ENCODE assay signal across 8 mouse cellular contexts in the genomic region with DNA sequence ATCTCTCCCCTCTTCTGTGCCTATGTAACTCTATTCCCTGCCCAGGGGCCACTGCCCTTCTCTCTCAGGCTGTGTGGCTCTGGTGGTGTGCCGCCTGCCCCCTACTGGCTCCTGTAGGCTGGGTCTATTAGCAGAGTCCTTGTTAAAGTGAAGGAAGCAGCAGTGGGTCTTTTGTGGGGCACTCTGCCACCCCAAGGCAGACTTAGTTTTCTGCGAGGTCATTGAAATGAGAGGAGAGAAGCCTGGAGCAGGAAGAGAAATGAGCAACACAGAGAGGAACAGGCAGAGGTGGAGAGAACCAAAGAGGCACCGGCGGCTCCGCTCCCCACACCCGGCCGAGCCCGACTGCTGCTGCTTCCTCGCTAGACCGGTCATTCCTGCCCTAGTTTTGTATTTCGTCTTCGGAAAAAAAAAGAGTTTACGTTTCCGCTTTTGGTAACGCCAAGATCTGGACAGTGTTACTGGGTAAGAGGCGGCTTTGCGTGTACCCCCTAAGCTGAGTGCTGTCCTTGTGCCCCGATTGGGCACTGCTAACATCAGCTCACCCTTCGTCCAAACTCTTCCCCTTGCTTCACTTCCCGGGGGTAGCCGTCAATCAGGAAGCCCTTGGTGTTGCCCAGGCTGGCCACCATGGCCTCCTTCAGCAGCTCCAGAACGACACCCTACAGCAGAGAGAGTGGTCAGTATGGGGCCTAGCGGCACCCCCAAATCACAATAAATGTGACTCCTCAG.
DNase-seq lines count a peak whose midpoint lies in the region; ATAC-seq and TF ChIP-seq lines count a peak whose summit lies in the region.

No protein-coding gene starts in this region.

- dilution Hi-C loops in CH12.LX (cut with MboI; ENCODE audit: extremely low pct_ligation_motif_present, extremely low pct_unique_long_range_greater_than_20kb, low sequenced_read_pairs) = no loop called here

- H3K4me2 ChIP-seq in CH12.LX (ENCODE audit: insufficient read depth, low read depth, poor library complexity, severe bottlenecking) = peak overlapping the region; percentile 93
- peak overlapping the region; percentile 77 for H3K4me2 ChIP-seq in heart, postnatal 0 days (ENCODE audit: low read depth, low read length)
- peak overlapping the region; percentile 60 for H3K4me2 ChIP-seq in neural tube, embryonic 13.5 days

- H3K4me1 ChIP-seq in CH12.LX (ENCODE audit: control insufficient read depth in 1 of 2, insufficient read depth in 2 of 2) = peaks cover 13 to 28% of the 10 kb centered on the region in 2 experiments
- no peaks in the 10 kb centered on the region for H3K4me1 ChIP-seq in brown adipose tissue, adult 24 weeks (ENCODE audit: control insufficient read depth, insufficient read depth, insufficient read length, low read length)
- peaks cover 29% of the 10 kb centered on the region for H3K4me1 ChIP-seq in erythroblast, embryonic 14.5 days (ENCODE audit: control insufficient read depth)
- H3K4me1 ChIP-seq in heart, postnatal 0 days (ENCODE audit: control insufficient read depth, insufficient read depth) = 0 out of 2 replicates have a peak, but pooled peaks cover 3% of the 10 kb centered on the region
- peaks cover 16% of the 10 kb centered on the region for H3K4me1 ChIP-seq in neural tube, embryonic 13.5 days (replicated peaks)

- in situ Hi-C loops in CH12.LX (cut with MboI; ENCODE audit: low pct_ligation_motif_present, low pct_unique_long_range_greater_than_20kb, low sequenced_read_pairs) = loop anchor here (5.0 to 10.0 kb wide), 3 partner anchors 81 to 279 kb away; a partner anchor contains a TSS

- TF ChIP-seq RAD21 in CH12.LX (IDR thresholded peaks at IDR 0.05; ENCODE audit: low read depth, low read length) = peak; percentile 78

- no peaks in the 10 kb centered on the region for H3K79me2 ChIP-seq in CH12.LX (replicated peaks; ENCODE audit: control insufficient read depth, extremely low read depth, insufficient read depth, poor library complexity, severe bottlenecking)

- peaks cover 2 to 13% of the 10 kb centered on the region in 2 experiments for H3K36me3 ChIP-seq in CH12.LX (replicated peaks in 1 of 2; ENCODE audit: control insufficient read depth in 1 of 2, insufficient read depth in 1 of 2, low read length in 1 of 2)
- H3K36me3 ChIP-seq in erythroblast, embryonic 14.5 days (ENCODE audit: control insufficient read depth) = no peaks in the 10 kb centered on the region
- H3K36me3 ChIP-seq in heart, postnatal 0 days (replicated peaks; ENCODE audit: control insufficient read depth, insufficient read depth, low read length) = no peaks in the 10 kb centered on the region
- no peaks in the 10 kb centered on the region for H3K36me3 ChIP-seq in neural tube, embryonic 13.5 days

- peak overlapping the region; percentile 79 for H3K9ac ChIP-seq in CH12.LX (ENCODE audit: insufficient read depth, low read depth)
- H3K9ac ChIP-seq in heart, postnatal 0 days (replicated peaks; ENCODE audit: low read depth, low read length) = peak overlapping the region; percentile 7
- H3K9ac ChIP-seq in neural tube, embryonic 13.5 days = peak overlapping the region; percentile 58

- peak overlapping the region; percentile 40 for H3K27ac ChIP-seq in CH12.LX (ENCODE audit: insufficient read depth, low read depth)
- H3K27ac ChIP-seq in brown adipose tissue, adult 24 weeks (replicated peaks; ENCODE audit: low read depth, low read length) = peak overlapping the region; percentile 55
- H3K27ac ChIP-seq in heart, postnatal 0 days (ENCODE audit: low read depth) = peak overlapping the region; percentile 62
- 0 out of 2 replicates have a peak overlapping the region, but pooled peaks have one; percentile 18 for H3K27ac ChIP-seq in neural tube, embryonic 13.5 days (replicated peaks)

- DNase-seq in CH12.LX (ENCODE audit: extremely low read depth) = peak; percentile 93
- DNase-seq in heart, postnatal 0 days (ENCODE audit: low spot score) = peak; percentile 56
- peak; percentile 81 to 82 for DNase-seq in kidney, postnatal 25 days
- DNase-seq in lung, adult 18-20 months = peak; percentile 76 to 77
- peak; percentile 55 for DNase-seq in testis, postnatal 14 days (ENCODE audit: low spot score)

- H3K27me3 ChIP-seq in CH12.LX (replicated peaks) = no peaks in the 10 kb centered on the region
- H3K27me3 ChIP-seq in erythroblast, embryonic 14.5 days (ENCODE audit: control insufficient read depth) = no peaks in the 10 kb centered on the region
- no peaks in the 10 kb centered on the region for H3K27me3 ChIP-seq in heart, postnatal 0 days (ENCODE audit: control insufficient read depth, insufficient read depth, low read length)
- 0 out of 2 replicates have a peak, but pooled peaks cover 3% of the 10 kb centered on the region for H3K27me3 ChIP-seq in neural tube, embryonic 13.5 days

- no peaks in the 10 kb centered on the region for H3K9me3 ChIP-seq in CH12.LX (replicated peaks; ENCODE audit: low read length)
- H3K9me3 ChIP-seq in erythroblast, embryonic 14.5 days (ENCODE audit: control insufficient read depth, low read length) = no peaks in the 10 kb centered on the region
- no peaks in the 10 kb centered on the region for H3K9me3 ChIP-seq in heart, postnatal 0 days (replicated peaks; ENCODE audit: control insufficient read depth, low read length)
- H3K9me3 ChIP-seq in neural tube, embryonic 13.5 days = no peaks in the 10 kb centered on the region

- TF ChIP-seq EP300 in CH12.LX (IDR thresholded peaks at IDR 0.05; ENCODE audit: low read length) = peak; percentile 23; the same call in 1 of the 2 replicates
- TF ChIP-seq EP300 in heart, postnatal 0 days (IDR thresholded peaks at IDR 0.05; ENCODE audit: low read depth) = no peak

- peak overlapping the region; percentile 56 to 81 (median 70) for H3K4me3 ChIP-seq in CH12.LX (replicated peaks in 1 of 3; ENCODE audit: low read depth in 2 of 3, low read length in 2 of 3, poor library complexity in 1 of 3)
- peak overlapping the region; percentile 79 for H3K4me3 ChIP-seq in brown adipose tissue, adult 24 weeks (ENCODE audit: insufficient read depth, low read depth, low read length)
- peak overlapping the region; percentile 66 for H3K4me3 ChIP-seq in erythroblast, embryonic 14.5 days (replicated peaks)
- peak overlapping the region; percentile 42 for H3K4me3 ChIP-seq in heart, postnatal 0 days (ENCODE audit: low read depth, low read length)
- H3K4me3 ChIP-seq in neural tube, embryonic 13.5 days = peak overlapping the region; percentile 35

- peak; percentile 81 for ATAC-seq in heart, postnatal 0 days (ENCODE audit: insufficient read depth, low read depth)
- peak; percentile 72 for ATAC-seq in neural tube, embryonic 13.5 days (ENCODE audit: low read depth)

- peak; percentile 36 to 98; a peak in 3 of 4 replicates for TF ChIP-seq CTCF in CH12.LX (conservative IDR thresholded peaks at IDR 0.05 in 1 of 2, IDR thresholded peaks at IDR 0.05 in 1 of 2; ENCODE audit: low read depth in 2 of 2, low read length in 2 of 2)
- TF ChIP-seq CTCF in heart, postnatal 0 days (IDR thresholded peaks at IDR 0.05; ENCODE audit: low read depth) = peak; percentile 84

- TF ChIP-seq POLR2A in CH12.LX (IDR thresholded peaks at IDR 0.05; ENCODE audit: low read depth, low read length) = peak; percentile 63

- 4% methylated on average over 23 of the region's 23 CpGs for WGBS in heart, postnatal 0 days
- WGBS in neural tube, embryonic 13.5 days = 8% methylated on average over 23 of the region's 23 CpGs

TF ChIP-seq in CH12.LX, 34 proteins besides CTCF, POLR2A, EP300 and RAD21 (continues in another document):
- TF ChIP-seq UBTF (IDR thresholded peaks at IDR 0.05; ENCODE audit: low read depth, low read length) (peak; percentile 87; the same call in 1 of the 2 replicates), TBP (conservative IDR thresholded peaks at IDR 0.05; ENCODE audit: low read depth, low read length) (peak; percentile 66; the same call in 1 of the 2 replicates), MYC (IDR thresholded peaks at IDR 0.05; ENCODE audit: low read depth, low read length) (no peak; the same call in 1 of the 2 replicates), JUN (IDR thresholded peaks at IDR 0.05; ENCODE audit: insufficient read depth, low read depth, low read length) (no peak), BHLHE40 (IDR thresholded peaks at IDR 0.05; ENCODE audit: low read depth, low read length) (peak; percentile 15; the same call in 1 of the 2 replicates), E2F4 (IDR thresholded peaks at IDR 0.05; ENCODE audit: insufficient replicate concordance, low read depth, low read length) (no peak), MXI1 (IDR thresholded peaks at IDR 0.05; ENCODE audit: low read depth, low read length) (no peak; the same call in 1 of the 2 replicates), ZC3H11A (IDR thresholded peaks at IDR 0.05; ENCODE audit: low read depth, low read length) (peak; percentile 45), MAX (IDR thresholded peaks at IDR 0.05; ENCODE audit: low read length) (no peak), TCF12 (IDR thresholded peaks at IDR 0.05; ENCODE audit: low read depth, low read length) (peak; percentile 71), CHD2 (IDR thresholded peaks at IDR 0.05; ENCODE audit: low read length) (no peak), SMC3 (IDR thresholded peaks at IDR 0.05; ENCODE audit: low read depth, low read length) (peak; percentile 84), IRF4 (IDR thresholded peaks at IDR 0.05; ENCODE audit: low read depth, low read length) (peak; percentile 62; the same call in 1 of the 2 replicates), GABPA (IDR thresholded peaks at IDR 0.05; ENCODE audit: insufficient replicate concordance, low read depth, low read length) (no peak), ELF1 (IDR thresholded peaks at IDR 0.05; ENCODE audit: low read depth, low read length) (peak; percentile 59; the same call in 1 of the 2 replicates), NELFE (IDR thresholded peaks at IDR 0.05; ENCODE audit: low read depth, low read length) (peak; percentile 69), KAT2A (IDR thresholded peaks at IDR 0.05; ENCODE audit: insufficient replicate concordance, low read length) (no peak), SIN3A (IDR thresholded peaks at IDR 0.05; ENCODE audit: low read length) (peak; percentile 62), ETS1 (conservative IDR thresholded peaks at IDR 0.05; ENCODE audit: low read depth, low read length) (no peak), RCOR1 (conservative IDR thresholded peaks at IDR 0.05; ENCODE audit: low read depth, low read length) (no peak), ZNF384 (IDR thresholded peaks at IDR 0.05; ENCODE audit: low read depth, low read length) (no peak; the same call in none of the 2 replicates), ZMIZ1 (IDR thresholded peaks at IDR 0.05; ENCODE audit: low read depth, low read length) (no peak), USF2 (conservative IDR thresholded peaks at IDR 0.05; ENCODE audit: low read depth, low read length) (no peak), CHD1 (IDR thresholded peaks at IDR 0.05; ENCODE audit: low read depth, low read length) (no peak; the same call in 1 of the 2 replicates), PAX5 (IDR thresholded peaks at IDR 0.05; ENCODE audit: low read length) (no peak), MAFK (IDR thresholded peaks at IDR 0.05; ENCODE audit: insufficient replicate concordance, low read length) (no peak), POLR2AphosphoS2 (IDR thresholded peaks at IDR 0.05; ENCODE audit: low read depth, low read length) (no peak; the same call in 1 of the 2 replicates)

Comparison
In these comparisons a context has a peak if more than half of its experiments do, and no peak if none do; other contexts are left out.
1. Peak in every context shown above with its lines: DNase-seq, ATAC-seq, H3K4me3 ChIP-seq and H3K27ac ChIP-seq.
2. H3K9ac ChIP-seq: peak in every context shown above with its lines; median percentile 79 in CH12.LX; 58 in neural tube, embryonic 13.5 days; 7 in heart, postnatal 0 days.